Mouse (Mus musculus): ENCODE data around the gene Aldh3b3. TPM values are rescaled to one million over a fixed set of nuclear protein-coding genes. Genes with fewer than 3 reads are reported as not detected.
A peak's percentile ranks its signal among the peaks of the same experiment; 100 is the strongest.

Gene Aldh3b3
- total and polyA plus RNA-seq, 2 experiments from 2014 or later: not detected

GRCm38 (mm10) chr19:3919928-3920327 is 38.5 kb upstream of the Aldh3b3 start:
- no peaks in the 10 kb centered on the region for H3K4me1 ChIP-seq (ENCODE audit: insufficient read depth, low read length)
- no peaks in the 10 kb centered on the region for H3K36me3 ChIP-seq (ENCODE audit: insufficient read depth, low read length)
- ATAC-seq (ENCODE audit: low FRiP score) (no peak), DNase-seq (ENCODE audit: low spot score) (no peak)
- H3K27me3 ChIP-seq (ENCODE audit: insufficient read depth, low read length): no peaks in the 10 kb centered on the region
- no peak overlapping the region for H3K4me3 ChIP-seq (ENCODE audit: low read depth, low read length)
- no peak overlapping the region for H3K27ac ChIP-seq (ENCODE audit: low read depth, low read length)
- no peak overlapping the region for H3K4me2 ChIP-seq (ENCODE audit: low read depth, low read length, poor library complexity, severe bottlenecking)
- no peak overlapping the region for H3K9ac ChIP-seq (replicated peaks; ENCODE audit: low read length, poor library complexity, severe bottlenecking)
- H3K9me3 ChIP-seq (ENCODE audit: low read length): no peaks in the 10 kb centered on the region
- no peak for TF ChIP-seq CTCF (IDR thresholded peaks at IDR 0.05)

- H3K4me3 ChIP-seq (ENCODE audit: low read depth, low read length): no peak overlapping the region
- no peak overlapping the region for H3K27ac ChIP-seq (ENCODE audit: low read depth, low read length)
- no peak overlapping the region for H3K4me2 ChIP-seq (ENCODE audit: low read depth, low read length, poor library complexity, severe bottlenecking)
- ATAC-seq (ENCODE audit: low FRiP score) (no peak), DNase-seq (ENCODE audit: low spot score) (no peak)
- TF ChIP-seq CTCF (IDR thresholded peaks at IDR 0.05): no peak
- WGBS: 58% methylated on average over 10 of the region's 10 CpGs
- no peaks in the 10 kb centered on the region for H3K36me3 ChIP-seq (ENCODE audit: insufficient read depth, low read length)
- H3K9ac ChIP-seq (replicated peaks; ENCODE audit: low read length, poor library complexity, severe bottlenecking): no peak overlapping the region
- H3K4me1 ChIP-seq (ENCODE audit: insufficient read depth, low read length): no peaks in the 10 kb centered on the region
- no peaks in the 10 kb centered on the region for H3K9me3 ChIP-seq (ENCODE audit: low read length)
- H3K27me3 ChIP-seq (ENCODE audit: insufficient read depth, low read length): no peaks in the 10 kb centered on the region
Measured at GRCm38 (mm10) chr19:3922661-3923371, 35.6 kb upstream of the Aldh3b3 start.

GRCm38 (mm10) chr19:3923586-3923985 is 34.9 kb upstream of the Aldh3b3 start:
- no peak overlapping the region for H3K4me3 ChIP-seq (ENCODE audit: low read depth, low read length)
- 0 out of 2 replicates have a peak, but pooled peaks have one; percentile 13 for ATAC-seq (ENCODE audit: low FRiP score)
- no peaks in the 10 kb centered on the region for H3K9me3 ChIP-seq (ENCODE audit: low read length)
- no peaks in the 10 kb centered on the region for H3K36me3 ChIP-seq (ENCODE audit: insufficient read depth, low read length)
- no peak overlapping the region for H3K27ac ChIP-seq (ENCODE audit: low read depth, low read length)
- H3K27me3 ChIP-seq (ENCODE audit: insufficient read depth, low read length): no peaks in the 10 kb centered on the region
- 58% methylated on average over 13 of the region's 13 CpGs for WGBS
- no peak overlapping the region for H3K9ac ChIP-seq (replicated peaks; ENCODE audit: low read length, poor library complexity, severe bottlenecking)
- H3K4me1 ChIP-seq (ENCODE audit: insufficient read depth, low read length): no peaks in the 10 kb centered on the region
- TF ChIP-seq CTCF (IDR thresholded peaks at IDR 0.05): no peak
- no peak overlapping the region for H3K4me2 ChIP-seq (ENCODE audit: low read depth, low read length, poor library complexity, severe bottlenecking)
- DNase-seq (ENCODE audit: low spot score): no peak

- no peak for ATAC-seq (ENCODE audit: low FRiP score)
- Histone ChIP-seq H3K27ac (ENCODE audit: low read depth, low read length) (no peak overlapping the region), H3K27me3 (ENCODE audit: insufficient read depth, low read length) (no peaks in the 10 kb centered on the region), H3K4me2 (ENCODE audit: low read depth, low read length, poor library complexity, severe bottlenecking) (no peak overlapping the region), H3K9ac (replicated peaks; ENCODE audit: low read length, poor library complexity, severe bottlenecking) (no peak overlapping the region), H3K4me3 (ENCODE audit: low read depth, low read length) (no peak overlapping the region), H3K36me3 (ENCODE audit: insufficient read depth, low read length) (no peaks in the 10 kb centered on the region), H3K4me1 (ENCODE audit: insufficient read depth, low read length) (no peaks in the 10 kb centered on the region), H3K9me3 (ENCODE audit: low read length) (no peaks in the 10 kb centered on the region)
- TF ChIP-seq CTCF (IDR thresholded peaks at IDR 0.05): no peak
- no peak for DNase-seq (ENCODE audit: low spot score)
- 78% methylated on average over 8 of the region's 8 CpGs for WGBS
Measured at GRCm38 (mm10) chr19:3924190-3924589, 34.3 kb upstream of the Aldh3b3 start.

GRCm38 (mm10) chr19:3924868-3925267 is 33.6 kb upstream of the Aldh3b3 start:
- Histone ChIP-seq H3K27me3 (ENCODE audit: insufficient read depth, low read length) (no peaks in the 10 kb centered on the region), H3K9ac (replicated peaks; ENCODE audit: low read length, poor library complexity, severe bottlenecking) (no peak overlapping the region), H3K36me3 (ENCODE audit: insufficient read depth, low read length) (no peaks in the 10 kb centered on the region), H3K4me3 (ENCODE audit: low read depth, low read length) (no peak overlapping the region), H3K4me1 (ENCODE audit: insufficient read depth, low read length) (no peaks in the 10 kb centered on the region), H3K27ac (ENCODE audit: low read depth, low read length) (no peak overlapping the region), H3K9me3 (ENCODE audit: low read length) (no peaks in the 10 kb centered on the region), H3K4me2 (ENCODE audit: low read depth, low read length, poor library complexity, severe bottlenecking) (no peak overlapping the region)
- no peak for ATAC-seq (ENCODE audit: low FRiP score)
- no peak for TF ChIP-seq CTCF (IDR thresholded peaks at IDR 0.05)
- no peak for DNase-seq (ENCODE audit: low spot score)
- WGBS: 93% methylated on average over 7 of the region's 7 CpGs

- no peak for TF ChIP-seq CTCF (IDR thresholded peaks at IDR 0.05)
- ATAC-seq (ENCODE audit: low FRiP score): no peak
- no peak for DNase-seq (ENCODE audit: low spot score)
- WGBS: 76% methylated on average over 6 of the region's 6 CpGs
- Histone ChIP-seq H3K4me1 (ENCODE audit: insufficient read depth, low read length) (0 out of 2 replicates have a peak, but pooled peaks cover 3% of the 10 kb centered on the region), H3K27ac (ENCODE audit: low read depth, low read length) (no peak overlapping the region), H3K27me3 (ENCODE audit: insufficient read depth, low read length) (no peaks in the 10 kb centered on the region), H3K4me3 (ENCODE audit: low read depth, low read length) (no peak overlapping the region), H3K9me3 (ENCODE audit: low read length) (no peaks in the 10 kb centered on the region), H3K4me2 (ENCODE audit: low read depth, low read length, poor library complexity, severe bottlenecking) (no peak overlapping the region), H3K9ac (replicated peaks; ENCODE audit: low read length, poor library complexity, severe bottlenecking) (no peak overlapping the region), H3K36me3 (ENCODE audit: insufficient read depth, low read length) (no peaks in the 10 kb centered on the region)
Measured at GRCm38 (mm10) chr19:3925859-3926258, 32.6 kb upstream of the Aldh3b3 start.
